Mouse (Mus musculus): ENCODE results near the gene Nf1.

Gene Nf1

GRCm38 (mm10) chr11:79521930-79522329 is 182.4 kb downstream of the Nf1 start:
- Histone ChIP-seq H3K36me3 (ENCODE audit: control insufficient read depth, insufficient read depth, low read length, poor library complexity, severe bottlenecking) (peaks cover 4% of the 10 kb centered on the region), H3K27me3 (ENCODE audit: control insufficient read depth, insufficient read depth, low read length, poor library complexity, severe bottlenecking) (no peaks in the 10 kb centered on the region)
- DNase-seq (ENCODE audit: low read depth, low spot score): peak; percentile 64

- DNase-seq (ENCODE audit: low read depth, low spot score): no peak
- no peaks in the 10 kb centered on the region for H3K27me3 ChIP-seq (ENCODE audit: control insufficient read depth, insufficient read depth, low read length, poor library complexity, severe bottlenecking)
- peaks cover 2% of the 10 kb centered on the region for H3K36me3 ChIP-seq (ENCODE audit: control insufficient read depth, insufficient read depth, low read length, poor library complexity, severe bottlenecking)
Observed at GRCm38 (mm10) chr11:79522944-79523343, 183.5 kb downstream of the Nf1 start.

- DNase-seq (ENCODE audit: low read depth, low spot score): peak; percentile 70
- H3K27me3 ChIP-seq (ENCODE audit: control insufficient read depth, insufficient read depth, low read length, poor library complexity, severe bottlenecking): no peaks in the 10 kb centered on the region
- peaks cover 2% of the 10 kb centered on the region for H3K36me3 ChIP-seq (ENCODE audit: control insufficient read depth, insufficient read depth, low read length, poor library complexity, severe bottlenecking)
Observed at GRCm38 (mm10) chr11:79523560-79524309, 184.2 kb downstream of the Nf1 start, which contains the start of gene Evi2b. Gene Evi2b (minus strand): TSS chr11:79523762.

GRCm38 (mm10) chr11:79524310-79524575 is 184.8 kb downstream of the Nf1 start:
- peak; percentile 39 for DNase-seq (ENCODE audit: low read depth, low spot score)
- Histone ChIP-seq H3K27me3 (ENCODE audit: control insufficient read depth, insufficient read depth, low read length, poor library complexity, severe bottlenecking) (no peaks in the 10 kb centered on the region), H3K36me3 (ENCODE audit: control insufficient read depth, insufficient read depth, low read length, poor library complexity, severe bottlenecking) (peaks cover 2% of the 10 kb centered on the region)

- peaks cover 2% of the 10 kb centered on the region for H3K36me3 ChIP-seq (ENCODE audit: control insufficient read depth, insufficient read depth, low read length, poor library complexity, severe bottlenecking)
- DNase-seq (ENCODE audit: low read depth, low spot score): no peak
- no peaks in the 10 kb centered on the region for H3K27me3 ChIP-seq (ENCODE audit: control insufficient read depth, insufficient read depth, low read length, poor library complexity, severe bottlenecking)
Observed at GRCm38 (mm10) chr11:79526549-79526948, 187.1 kb downstream of the Nf1 start.

GRCm38 (mm10) chr11:79527015-79527738 is 187.7 kb downstream of the Nf1 start:
- H3K27me3 ChIP-seq (ENCODE audit: control insufficient read depth, insufficient read depth, low read length, poor library complexity, severe bottlenecking): no peaks in the 10 kb centered on the region
- peaks cover 2% of the 10 kb centered on the region for H3K36me3 ChIP-seq (ENCODE audit: control insufficient read depth, insufficient read depth, low read length, poor library complexity, severe bottlenecking)
- DNase-seq (ENCODE audit: low read depth, low spot score): peak; percentile 82

- Histone ChIP-seq H3K27me3 (ENCODE audit: control insufficient read depth, insufficient read depth, low read length, poor library complexity, severe bottlenecking) (no peaks in the 10 kb centered on the region), H3K36me3 (ENCODE audit: control insufficient read depth, insufficient read depth, low read length, poor library complexity, severe bottlenecking) (peaks cover 2% of the 10 kb centered on the region)
- peak; percentile 88 for DNase-seq (ENCODE audit: low read depth, low spot score)
Observed at GRCm38 (mm10) chr11:79527739-79528384, 188.4 kb downstream of the Nf1 start.

GRCm38 (mm10) chr11:79528601-79529000 is 189.1 kb downstream of the Nf1 start:
- H3K36me3 ChIP-seq (ENCODE audit: control insufficient read depth, insufficient read depth, low read length, poor library complexity, severe bottlenecking): peaks cover 2% of the 10 kb centered on the region
- peak; percentile 54 for DNase-seq (ENCODE audit: low read depth, low spot score)
- no peaks in the 10 kb centered on the region for H3K27me3 ChIP-seq (ENCODE audit: control insufficient read depth, insufficient read depth, low read length, poor library complexity, severe bottlenecking)

- H3K36me3 ChIP-seq (ENCODE audit: control insufficient read depth, insufficient read depth, low read length, poor library complexity, severe bottlenecking): peaks cover 2% of the 10 kb centered on the region
- no peaks in the 10 kb centered on the region for H3K27me3 ChIP-seq (ENCODE audit: control insufficient read depth, insufficient read depth, low read length, poor library complexity, severe bottlenecking)
- peak; percentile 16 for DNase-seq (ENCODE audit: low read depth, low spot score)
Observed at GRCm38 (mm10) chr11:79529226-79529625, 189.7 kb downstream of the Nf1 start.

GRCm38 (mm10) chr11:79529736-79530135 is 190.2 kb downstream of the Nf1 start:
- Histone ChIP-seq H3K27me3 (ENCODE audit: control insufficient read depth, insufficient read depth, low read length, poor library complexity, severe bottlenecking) (no peaks in the 10 kb centered on the region), H3K36me3 (ENCODE audit: control insufficient read depth, insufficient read depth, low read length, poor library complexity, severe bottlenecking) (peaks cover 2% of the 10 kb centered on the region)
- DNase-seq (ENCODE audit: low read depth, low spot score): peak; percentile 74

GRCm38 (mm10) chr11:79530333-79530761 is 190.9 kb downstream of the Nf1 start, which contains the start of the genes Evi2 and Evi2a:
Gene Evi2 (minus strand): TSS chr11:79530589.
Gene Evi2a (minus strand): TSS chr11:79530609.
- DNase-seq (ENCODE audit: low read depth, low spot score): peak; percentile 84
- Histone ChIP-seq H3K27me3 (ENCODE audit: control insufficient read depth, insufficient read depth, low read length, poor library complexity, severe bottlenecking) (no peaks in the 10 kb centered on the region), H3K36me3 (ENCODE audit: control insufficient read depth, insufficient read depth, low read length, poor library complexity, severe bottlenecking) (peaks cover 2% of the 10 kb centered on the region)

- Histone ChIP-seq H3K27me3 (ENCODE audit: control insufficient read depth, insufficient read depth, low read length, poor library complexity, severe bottlenecking) (no peaks in the 10 kb centered on the region), H3K36me3 (ENCODE audit: control insufficient read depth, insufficient read depth, low read length, poor library complexity, severe bottlenecking) (peaks cover 2% of the 10 kb centered on the region)
- no peak for DNase-seq (ENCODE audit: low read depth, low spot score)
Observed at GRCm38 (mm10) chr11:79530774-79531173, 191.3 kb downstream of the Nf1 start.

- Histone ChIP-seq H3K27me3 (ENCODE audit: control insufficient read depth, insufficient read depth, low read length, poor library complexity, severe bottlenecking) (no peaks in the 10 kb centered on the region), H3K36me3 (ENCODE audit: control insufficient read depth, insufficient read depth, low read length, poor library complexity, severe bottlenecking) (no peaks in the 10 kb centered on the region; the same call in 1 of the 2 replicates)
- no peak for DNase-seq (ENCODE audit: low read depth, low spot score)
Observed at GRCm38 (mm10) chr11:79531485-79531884, 192.0 kb downstream of the Nf1 start.

- H3K27me3 ChIP-seq (ENCODE audit: control insufficient read depth, insufficient read depth, low read length, poor library complexity, severe bottlenecking): no peaks in the 10 kb centered on the region
- DNase-seq (ENCODE audit: low read depth, low spot score): no peak
- H3K36me3 ChIP-seq (ENCODE audit: control insufficient read depth, insufficient read depth, low read length, poor library complexity, severe bottlenecking): peaks cover 2% of the 10 kb centered on the region; the same call in 1 of the 2 replicates
Observed at GRCm38 (mm10) chr11:79533311-79533710, 193.8 kb downstream of the Nf1 start.

All from splenic B cell, adult 2 months (primary cell).